Mouse (Mus musculus) cerebellum, adult (tissue): Measurements from ENCODE around the gene Rpl6.
"Not testable (repeated sequence)": the region's sequence is repeated elsewhere in the genome, so short reads cannot be mapped to it uniquely, and the experiment has no call there.

Experiments
- ATAC-seq: cut with Nextera tagmentation; 2 replicates; pipeline ENCODE4 v1.9.2; 2017; ENCODE audit warnings: mild to moderate bottlenecking, moderate library complexity, mixed read lengths; ENCODE audit not compliant: insufficient number of reproducible peaks, low FRiP score, low TSS enrichment

Gene Rpl6

GRCm38 (mm10) chr5:121194173-121194572 is 10.1 kb upstream of the Rpl6 start:
- no peak for ATAC-seq

GRCm38 (mm10) chr5:121196764-121197163 is 7.5 kb upstream of the Rpl6 start:
- no peak for ATAC-seq

- ATAC-seq: no peak
Measured at GRCm38 (mm10) chr5:121197337-121197736, 6.9 kb upstream of the Rpl6 start.

GRCm38 (mm10) chr5:121198376-121198775 is 5.9 kb upstream of the Rpl6 start:
- ATAC-seq: no peak

DNA sequence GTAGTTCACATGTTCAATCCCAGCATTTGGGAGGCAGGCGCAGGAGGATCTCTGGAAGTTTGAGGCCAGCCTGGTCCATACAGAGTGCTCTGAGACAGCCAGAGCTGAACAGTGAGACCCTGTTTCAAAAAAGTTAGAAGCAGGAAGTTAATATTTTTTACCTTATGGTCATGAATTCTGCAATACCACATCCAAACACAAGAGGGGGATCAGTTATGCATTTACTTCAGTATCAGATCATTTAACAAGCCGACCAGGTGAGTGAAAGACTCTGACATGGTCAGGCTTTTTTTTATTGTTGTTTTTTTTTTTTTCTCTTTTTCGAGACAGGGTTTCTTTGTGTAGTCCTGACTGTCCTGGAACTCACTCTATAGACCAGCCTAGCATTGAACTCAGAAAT is 2.5 kb upstream of the Rpl6 start:
- no peak for ATAC-seq

DNA sequence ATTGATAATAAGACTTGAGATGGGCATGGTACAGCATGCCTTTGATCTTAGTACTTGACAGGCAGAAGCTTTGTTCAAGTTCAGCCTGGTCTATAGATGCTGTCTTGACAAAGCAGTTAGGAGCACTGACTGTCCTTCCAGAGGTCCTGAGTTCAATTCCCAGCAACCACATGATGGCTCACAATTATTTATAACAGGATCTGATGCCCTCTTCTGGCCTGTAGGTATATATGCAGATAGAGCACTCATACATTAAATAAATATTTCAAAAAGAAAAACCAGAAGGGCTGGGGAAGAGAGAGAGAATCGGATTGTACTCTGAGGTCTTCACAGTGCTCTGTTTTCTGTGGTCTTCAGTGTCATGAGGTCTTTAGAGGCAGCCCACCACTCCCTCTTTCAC is 1.8 kb upstream of the Rpl6 start:
- no peak for ATAC-seq

DNA sequence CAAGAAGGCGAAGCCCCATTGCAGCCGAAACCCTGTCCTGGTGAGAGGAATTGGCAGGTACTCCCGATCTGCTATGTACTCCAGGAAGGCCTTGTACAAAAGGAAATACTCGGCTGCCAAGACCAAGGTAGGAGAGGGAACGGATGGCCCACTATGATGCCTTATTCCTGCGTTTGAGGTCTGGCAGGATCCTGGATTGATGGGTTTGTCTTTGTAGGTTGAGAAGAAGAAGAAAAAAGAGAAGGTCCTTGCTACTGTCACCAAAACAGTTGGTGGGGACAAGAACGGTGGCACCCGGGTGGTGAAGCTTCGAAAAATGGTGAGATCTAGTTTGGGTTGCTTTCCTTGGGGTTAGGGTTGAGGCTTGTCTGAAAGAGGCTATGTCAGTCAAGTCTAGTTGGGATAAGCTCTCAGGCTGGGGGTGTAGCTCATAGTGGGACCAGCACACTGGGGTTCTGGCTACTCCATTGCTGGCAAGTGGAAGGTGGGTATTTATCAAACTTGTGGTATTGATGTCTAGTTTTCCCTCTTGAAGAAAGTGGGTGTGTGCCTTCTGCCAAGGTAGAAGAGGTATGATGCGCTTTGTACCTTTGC is 1.4 kb downstream of the Rpl6 start:
- ATAC-seq: not testable (repeated sequence)

DNA sequence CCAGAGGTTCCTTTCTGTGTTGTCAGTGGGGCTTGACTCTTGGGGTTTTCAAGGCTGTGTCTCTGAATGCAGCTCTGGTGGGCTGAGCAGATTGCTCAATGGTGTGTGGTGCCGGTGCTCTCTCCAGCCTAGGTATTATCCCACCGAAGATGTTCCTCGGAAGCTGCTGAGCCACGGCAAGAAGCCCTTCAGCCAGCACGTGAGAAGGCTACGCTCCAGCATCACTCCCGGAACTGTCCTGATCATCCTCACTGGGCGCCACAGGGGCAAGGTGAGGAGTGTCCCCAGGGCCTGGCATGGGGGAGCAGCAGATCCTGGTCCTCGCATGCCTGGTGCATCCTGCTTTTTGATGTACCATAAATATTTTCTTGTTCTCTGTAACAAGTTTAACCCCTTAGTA is 2.3 kb downstream of the Rpl6 start:
- ATAC-seq: no peak

DNA sequence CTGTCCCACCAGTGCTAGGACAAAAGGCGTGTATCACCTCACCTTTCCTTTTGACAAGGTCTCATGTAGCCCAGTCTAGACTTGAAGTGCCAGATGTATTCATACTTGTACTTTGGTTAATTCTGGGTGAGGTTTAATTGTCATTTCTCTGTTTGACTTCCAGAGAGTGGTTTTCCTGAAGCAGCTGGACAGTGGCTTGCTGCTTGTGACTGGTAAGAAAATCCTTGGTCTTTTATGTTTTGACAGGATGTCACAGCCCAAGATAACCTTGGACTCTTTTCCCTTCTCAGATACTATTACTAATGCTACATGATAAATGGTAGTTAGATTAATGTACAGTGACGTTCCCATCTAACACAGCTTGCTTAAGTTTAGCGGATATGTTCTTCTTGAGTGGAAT is 2.7 kb downstream of the Rpl6 start:
- ATAC-seq: no peak

- ATAC-seq: no peak
Measured at GRCm38 (mm10) chr5:121209755-121210600, 5.7 kb downstream of the Rpl6 start.

- no peak for ATAC-seq
Measured at GRCm38 (mm10) chr5:121210601-121210924, 6.3 kb downstream of the Rpl6 start.

- no peak for ATAC-seq
Measured at GRCm38 (mm10) chr5:121212108-121212507, 7.8 kb downstream of the Rpl6 start.

- ATAC-seq: no peak
Measured at GRCm38 (mm10) chr5:121214707-121215106, 10.4 kb downstream of the Rpl6 start.

DNA sequence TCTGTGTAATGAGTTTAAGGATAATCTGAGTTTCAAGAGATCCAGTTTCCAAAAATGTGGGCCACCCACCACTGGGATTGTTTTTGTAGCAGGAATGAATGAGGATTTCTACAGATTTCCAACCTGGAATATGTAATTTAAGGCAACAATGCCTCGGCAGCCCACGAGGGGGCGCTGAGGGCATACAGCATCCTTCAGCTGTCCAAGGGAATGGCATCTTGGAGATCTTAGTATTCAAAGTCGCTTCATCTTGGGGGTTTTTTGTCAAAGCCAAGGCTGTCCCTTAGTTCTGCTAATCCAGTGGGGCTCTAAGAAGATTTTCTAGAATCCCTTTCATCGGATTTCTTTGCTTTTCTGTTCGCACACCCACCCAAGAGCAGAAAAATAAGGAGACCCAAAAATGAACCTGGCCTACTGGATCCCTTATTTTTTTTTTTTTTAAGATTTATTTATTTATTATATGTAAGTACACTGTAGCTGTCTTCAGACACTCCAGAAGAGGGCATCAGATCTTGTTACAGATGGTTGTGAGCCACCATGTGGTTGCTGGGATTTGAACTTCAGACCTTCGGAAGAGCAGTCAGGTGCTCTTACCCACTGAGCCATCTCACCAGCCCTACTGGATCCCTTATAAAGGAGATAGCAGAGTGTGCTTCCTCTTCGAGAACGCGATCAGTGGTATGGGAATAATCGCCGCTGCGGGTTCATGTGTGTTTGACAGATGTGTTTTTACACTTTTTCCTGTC is 11.3 kb downstream of the Rpl6 start:
- no peak for ATAC-seq

DNA sequence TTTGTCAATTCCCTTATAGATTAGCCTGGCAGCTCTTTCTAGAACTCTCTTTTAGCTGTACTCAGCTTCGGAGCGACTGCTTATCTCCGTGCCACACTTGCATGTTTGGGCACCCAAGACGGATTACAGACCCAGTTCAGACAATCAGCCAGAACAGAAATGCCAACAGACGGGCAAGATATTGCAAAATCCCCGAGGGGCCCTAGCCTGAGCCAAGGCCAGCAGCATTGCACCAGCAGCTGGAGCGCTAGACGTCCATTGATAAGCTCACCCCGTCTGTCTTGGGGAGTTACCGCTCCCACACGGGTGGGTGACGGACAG is 11.8 kb downstream of the Rpl6 start:
- no peak for ATAC-seq

DNA sequence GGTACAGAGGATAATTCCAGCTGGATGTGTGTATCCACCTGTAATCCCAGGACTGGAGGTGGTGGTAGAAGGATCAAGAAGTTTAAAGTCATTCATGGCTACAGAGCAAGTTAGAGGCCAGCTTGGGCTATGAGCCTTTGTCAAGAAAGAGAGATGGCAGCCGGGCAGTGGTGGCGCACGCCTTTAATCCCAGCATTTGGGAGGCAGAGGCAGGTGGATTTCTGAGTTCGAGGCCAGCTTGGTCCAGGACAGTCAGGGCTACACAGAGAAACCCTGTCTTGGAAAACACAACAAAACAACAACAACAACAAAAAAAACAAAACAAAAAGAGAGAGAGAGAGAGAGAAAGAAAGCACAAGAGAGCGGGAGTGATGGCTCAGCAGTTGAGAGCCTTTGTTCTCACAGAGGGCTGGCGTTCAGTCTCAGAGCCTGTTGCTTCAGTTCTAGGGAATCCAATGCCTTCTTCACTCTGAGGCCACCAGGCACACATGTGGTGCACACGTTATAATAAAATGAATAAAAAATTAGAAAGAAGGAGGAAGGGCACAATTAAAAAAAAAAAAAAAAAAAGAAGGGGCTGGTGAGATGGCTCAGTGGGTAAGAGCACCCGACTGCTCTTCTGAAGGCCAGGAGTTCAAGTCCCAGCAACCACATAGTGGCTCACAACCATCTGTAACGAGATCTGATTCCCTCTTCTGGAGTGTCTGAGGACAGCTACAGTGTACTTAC is 12.5 kb downstream of the Rpl6 start:
- not testable (repeated sequence) for ATAC-seq

DNA sequence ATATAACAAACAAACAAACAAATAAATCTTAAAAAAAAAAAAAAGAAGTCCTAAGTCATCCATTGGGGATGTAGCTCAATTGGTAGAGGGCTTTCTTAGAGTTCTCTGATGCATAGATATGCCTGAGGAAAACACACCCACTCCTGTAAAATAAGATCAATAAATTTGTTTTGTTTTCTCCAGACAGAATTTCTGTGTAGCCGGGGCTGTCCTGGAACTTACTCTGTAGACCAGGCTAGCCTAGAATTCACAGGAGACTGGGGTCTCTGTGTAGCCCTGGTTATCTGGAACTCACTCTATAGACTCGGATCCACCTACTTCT is 13.0 kb downstream of the Rpl6 start:
- ATAC-seq: no peak

- no peak for ATAC-seq
Measured at GRCm38 (mm10) chr5:121219190-121219589, 14.9 kb downstream of the Rpl6 start.

GRCm38 (mm10) chr5:121219980-121220731 is 15.9 kb downstream of the Rpl6 start, which contains the start of gene Hectd4:
Gene Hectd4 (plus strand): TSS chr5:121220219.
- peak; percentile 88; the same call in 1 of the 2 replicates for ATAC-seq

GRCm38 (mm10) chr5:121220732-121221301 is 16.5 kb downstream of the Rpl6 start:
- peak; percentile 45; the same call in 1 of the 2 replicates for ATAC-seq
